10 mouse cellular contexts compared by ENCODE assay signal in genomic region chr1:159977786-159978185, GRCm38 (mm10).
A peak's percentile ranks its signal among the peaks of the same experiment; 100 is the strongest.
DNase-seq lines count a peak whose midpoint lies in the region; ATAC-seq lines count a peak whose summit lies in the region.
"Had no signal": no experiment of that assay in that cellular context is flagged by ENCODE, and none has a peak within 500 bp of the region (broad histone marks: within the 10 kb centered on the region; RNA-seq: fewer than 3 reads in every experiment).

No protein-coding gene starts in this region.

- ATAC-seq in kidney, embryonic 16.5 days (ENCODE audit: low FRiP score, low TSS enrichment), result no peak
- ATAC-seq in megakaryocyte-erythroid progenitor cell, adult 5-6 weeks (replicated peaks; ENCODE audit: low FRiP score, low TSS enrichment, poor library complexity, severe bottlenecking), result no peak

- DNase-seq in kidney, adult 11 months, result peak; percentile 13
- peak; percentile 69 for DNase-seq in adrenal gland, adult 2 months
- DNase-seq in heart, adult 8-10 months (ENCODE audit: low spot score), result peak; percentile 26
- peak; percentile 23 for DNase-seq in kidney, adult 9 months
- DNase-seq in left cerebral cortex, postnatal 4 days, result no peak
- no peak for DNase-seq in ovary, postnatal 10 days (ENCODE audit: low spot score)
- DNase-seq: cerebellum, adult 18-20 months had no signal

- H3K4me2 ChIP-seq in kidney, embryonic 16.5 days (replicated peaks; ENCODE audit: low read depth, low read length), result no peak overlapping the region
- H3K4me2 ChIP-seq: lung, embryonic 15.5 days had no signal

- no peak overlapping the region for H3K9ac ChIP-seq in kidney, embryonic 16.5 days (replicated peaks; ENCODE audit: low read length)
- H3K9ac ChIP-seq: lung, embryonic 15.5 days had no signal

- intact Hi-C loops in left cerebral cortex, postnatal 4 days (cut with DNase I), result no loop called here

- H3K9me3 ChIP-seq in kidney, embryonic 16.5 days (ENCODE audit: low read length), result no peaks in the 10 kb centered on the region
- H3K9me3 ChIP-seq: lung, embryonic 15.5 days had no signal

- no peak overlapping the region for H3K4me3 ChIP-seq in kidney, embryonic 16.5 days (ENCODE audit: low read length)
- H3K4me3 ChIP-seq: lung, embryonic 15.5 days had no signal

- no peaks in the 10 kb centered on the region for H3K4me1 ChIP-seq in kidney, embryonic 16.5 days (ENCODE audit: insufficient read depth, low read length)
- H3K4me1 ChIP-seq: lung, embryonic 15.5 days had no signal

- H3K27me3 ChIP-seq in kidney, embryonic 16.5 days (ENCODE audit: insufficient read depth, low read length), result no peaks in the 10 kb centered on the region
- H3K27me3 ChIP-seq: lung, embryonic 15.5 days had no signal

- WGBS in kidney, embryonic 16.5 days, result 51% methylated on average over 2 of the region's 2 CpGs

- no peak overlapping the region for H3K27ac ChIP-seq in kidney, embryonic 16.5 days (ENCODE audit: low read length)
- H3K27ac ChIP-seq: lung, embryonic 15.5 days had no signal

- H3K36me3 ChIP-seq in kidney, embryonic 16.5 days (ENCODE audit: insufficient read depth, low read length), result no peaks in the 10 kb centered on the region
- H3K36me3 ChIP-seq: lung, embryonic 15.5 days had no signal

Comparison
In these comparisons a context has a peak if more than half of its experiments do, and no peak if none do; other contexts are left out.
1. DNase-seq: peak in kidney, adult 11 months (single experiment), adrenal gland, adult 2 months (single experiment), heart, adult 8-10 months (single experiment) and kidney, adult 9 months (single experiment); none in left cerebral cortex, postnatal 4 days (single experiment) and ovary, postnatal 10 days (single experiment).